Mouse (Mus musculus) forebrain, embryonic 15.5 days (tissue): ENCODE results near the gene Pid1. TPM values are rescaled to one million over a fixed set of nuclear protein-coding genes. Genes with fewer than 3 reads are reported as not detected.
"Not testable (repeated sequence)": the region's sequence is repeated elsewhere in the genome, so short reads cannot be mapped to it uniquely, and the experiment has no call there.

ENCODE experiments used
- ATAC-seq: fragments of 200-750 bp; cut with Nextera tagmentation; replicated peaks from 2 replicates; pipeline ENCODE4 v1.8.0; 2017; ENCODE audit warnings: mild to moderate bottlenecking, moderate TSS enrichment, moderate library complexity
- H3K27ac ChIP-seq: fragments of 300-500 bp; sonication (generic); replicated peaks from 2 replicates; pipeline ENCODE4 v1.5.1; 2015; ENCODE audit warnings: mild to moderate bottlenecking, inconsistent platforms
- H3K27me3 ChIP-seq: fragments of 300-500 bp; sonication (generic); 2 replicates; pipeline ENCODE4 v1.6.1; 2015; ENCODE audit warnings: inconsistent platforms
- H3K36me3 ChIP-seq: fragments of 300-500 bp; sonication (generic); 2 replicates; pipeline ENCODE4 v1.6.1; 2015; ENCODE audit warnings: mild to moderate bottlenecking, inconsistent platforms
- H3K4me1 ChIP-seq: fragments of 300-500 bp; sonication (generic); 2 replicates; pipeline ENCODE4 v1.6.1; 2015; ENCODE audit warnings: inconsistent platforms
- H3K4me2 ChIP-seq: fragments of 300-500 bp; sonication (generic); replicated peaks from 2 replicates; pipeline ENCODE4 v1.6.1; 2015; ENCODE audit warnings: mild to moderate bottlenecking, inconsistent platforms
- H3K4me3 ChIP-seq: fragments of 300-500 bp; sonication (generic); 2 replicates; pipeline ENCODE4 v1.5.1; 2015; ENCODE audit warnings: mild to moderate bottlenecking, inconsistent platforms
- H3K9ac ChIP-seq: fragments of 300-500 bp; sonication (generic); replicated peaks from 2 replicates; pipeline ENCODE4 v1.6.1; 2015; ENCODE audit warnings: mild to moderate bottlenecking, inconsistent platforms
- H3K9me3 ChIP-seq: fragments of 300-500 bp; sonication (generic); 2 replicates; pipeline ENCODE4 v1.6.1; 2016; ENCODE audit warnings: inconsistent platforms
- WGBS: fragments of 180-500 bp; shearing (Covaris S2); methylation state at CpG from one replicate; pipeline ENCODE4 v1.1.7; 2015; ENCODE audit warnings: mixed read lengths; 5-methylcytosine and 5-hydroxymethylcytosine counted together
- polyA plus RNA-seq: library from polyadenylated mRNA; unstranded; fragments of >200 nt; fragmentation: Nextera tagmentation; extraction: Ambion mirVana; gene quantifications from 2 replicates; pipeline ENCODE4 v1.2.1, GENCODE M21; 2015

Gene Pid1
- polyA plus RNA-seq, 1 experiment from 2014 or later: 64.0 TPM

- H3K4me1 ChIP-seq: no peaks in the 10 kb centered on the region
- 78% methylated on average over 3 of the region's 3 CpGs for WGBS
- no peak for ATAC-seq
- H3K4me3 ChIP-seq: no peak overlapping the region
- H3K9me3 ChIP-seq: no peaks in the 10 kb centered on the region
- no peak overlapping the region for H3K9ac ChIP-seq
- H3K27me3 ChIP-seq: no peaks in the 10 kb centered on the region
- H3K27ac ChIP-seq: no peak overlapping the region
- H3K4me2 ChIP-seq: no peak overlapping the region
- H3K36me3 ChIP-seq: no peaks in the 10 kb centered on the region
These were observed 16.0 kb downstream of the Pid1 start for GRCm38 (mm10) chr1:84347796-84348476.

DNA sequence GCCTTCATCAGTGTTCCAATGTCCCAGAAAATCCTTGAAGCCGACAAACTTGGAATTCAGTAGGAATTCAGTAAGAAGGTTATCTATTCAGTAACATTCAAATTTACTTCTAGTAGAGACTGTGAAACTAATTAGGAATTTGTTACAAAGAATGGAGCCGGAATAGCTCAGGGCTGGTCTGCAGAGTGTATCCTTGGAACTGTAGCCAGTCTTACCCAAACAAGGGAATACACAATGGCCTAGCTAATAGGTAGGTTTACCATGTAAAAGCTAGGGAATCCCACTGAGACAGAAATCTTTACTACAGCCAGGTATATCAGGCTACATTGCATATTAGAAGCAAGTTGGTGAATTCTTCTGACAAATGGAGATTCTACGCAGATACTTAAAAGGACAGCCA, 31.2 kb downstream of the Pid1 start:
- 36% methylated on average over 3 of the region's 3 CpGs for WGBS
- H3K4me1 ChIP-seq, H3K36me3 ChIP-seq, H3K9ac ChIP-seq, ATAC-seq, H3K27me3 ChIP-seq, H3K9me3 ChIP-seq, H3K27ac ChIP-seq, H3K4me3 ChIP-seq, H3K4me2 ChIP-seq: not testable (repeated sequence)

GRCm38 (mm10) chr1:84331861-84332260, 32.1 kb downstream of the Pid1 start:
- H3K4me2 ChIP-seq, H3K4me1 ChIP-seq, H3K27ac ChIP-seq, H3K9me3 ChIP-seq, H3K36me3 ChIP-seq, H3K27me3 ChIP-seq, H3K4me3 ChIP-seq, H3K9ac ChIP-seq, ATAC-seq: not testable (repeated sequence)
- WGBS: 92% methylated on average over 12 of the region's 12 CpGs

DNA sequence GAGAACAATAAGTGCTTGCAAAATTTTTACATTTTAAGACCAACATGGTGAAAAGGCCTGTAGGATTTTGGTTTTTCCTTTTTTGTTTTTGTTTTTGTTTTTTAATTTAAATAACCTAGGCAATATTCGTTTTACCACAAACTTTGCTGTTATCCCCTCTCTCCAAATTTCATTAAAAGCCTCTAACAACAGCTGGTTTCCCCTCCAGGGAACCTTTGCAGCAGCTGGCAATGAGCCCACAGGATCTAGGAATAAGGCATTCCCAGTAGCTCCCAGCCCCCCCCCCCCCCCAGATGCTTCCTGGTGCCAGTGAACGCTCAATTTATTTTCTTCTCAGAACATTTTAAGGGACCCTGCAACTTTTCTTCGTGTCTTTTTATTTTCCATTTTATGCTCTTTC, 38.7 kb downstream of the Pid1 start:
- H3K9me3 ChIP-seq: no peaks in the 10 kb centered on the region
- ATAC-seq: no peak
- no peaks in the 10 kb centered on the region for H3K36me3 ChIP-seq
- H3K9ac ChIP-seq: no peak overlapping the region
- WGBS: 21% methylated on average over 3 of the region's 3 CpGs
- H3K27me3 ChIP-seq: no peaks in the 10 kb centered on the region
- H3K27ac ChIP-seq: no peak overlapping the region
- H3K4me2 ChIP-seq: no peak overlapping the region
- no peaks in the 10 kb centered on the region for H3K4me1 ChIP-seq
- H3K4me3 ChIP-seq: no peak overlapping the region

DNA sequence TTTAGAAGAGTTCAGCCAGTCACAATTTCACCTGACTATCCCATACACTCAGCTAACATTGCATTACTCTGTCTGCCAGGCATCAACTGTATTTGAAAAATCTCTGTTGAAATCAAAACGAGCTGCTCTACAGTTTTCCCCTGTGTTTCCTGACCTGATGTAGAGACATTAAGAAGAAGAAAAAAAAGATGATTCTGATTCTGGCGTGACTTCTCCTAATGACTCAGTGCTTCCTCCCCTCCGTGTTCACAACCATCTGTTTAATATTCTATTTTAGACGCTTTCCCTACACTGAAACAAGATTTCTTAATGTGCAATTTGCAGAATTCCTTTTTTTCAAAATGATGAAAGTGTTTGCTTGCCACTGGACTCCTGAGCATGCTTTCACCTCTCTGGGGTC, 42.7 kb downstream of the Pid1 start:
- no peak for ATAC-seq
- no peaks in the 10 kb centered on the region for H3K9me3 ChIP-seq
- no peaks in the 10 kb centered on the region for H3K4me1 ChIP-seq
- no peak overlapping the region for H3K4me2 ChIP-seq
- no peaks in the 10 kb centered on the region for H3K27me3 ChIP-seq
- no peaks in the 10 kb centered on the region for H3K36me3 ChIP-seq
- no peak overlapping the region for H3K4me3 ChIP-seq
- H3K9ac ChIP-seq: no peak overlapping the region
- 72% methylated on average over 4 of the region's 4 CpGs for WGBS
- no peak overlapping the region for H3K27ac ChIP-seq

GRCm38 (mm10) chr1:84318569-84318968, 45.4 kb downstream of the Pid1 start:
- H3K4me2 ChIP-seq: no peak overlapping the region
- no peaks in the 10 kb centered on the region for H3K27me3 ChIP-seq
- H3K9ac ChIP-seq: no peak overlapping the region
- H3K9me3 ChIP-seq: no peaks in the 10 kb centered on the region
- no peak overlapping the region for H3K27ac ChIP-seq
- H3K36me3 ChIP-seq: no peaks in the 10 kb centered on the region
- H3K4me3 ChIP-seq: no peak overlapping the region
- 90% methylated on average over 1 of the region's 1 CpGs for WGBS
- no peaks in the 10 kb centered on the region for H3K4me1 ChIP-seq
- no peak for ATAC-seq

DNA sequence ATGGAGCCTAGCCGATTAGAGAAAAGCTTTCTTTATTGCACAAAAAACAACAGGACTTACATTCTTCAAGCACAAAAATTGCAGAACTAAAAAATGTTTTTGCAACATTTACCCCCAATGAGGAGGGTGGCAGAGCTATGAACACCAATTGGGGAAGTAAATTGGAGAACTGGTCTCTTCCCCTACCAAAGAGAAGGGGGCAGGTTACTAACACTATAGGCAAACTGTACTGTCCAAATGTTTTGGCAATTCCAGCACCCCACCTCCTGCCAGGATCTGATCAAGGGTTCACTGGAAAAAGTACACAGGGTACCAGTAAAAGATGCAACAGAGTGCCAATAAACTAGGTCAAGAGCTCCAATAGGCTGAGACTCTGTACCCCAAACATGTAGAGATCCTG, 46.2 kb downstream of the Pid1 start:
- Histone ChIP-seq H3K27ac (no peak overlapping the region), H3K36me3 (no peaks in the 10 kb centered on the region), H3K4me1 (no peaks in the 10 kb centered on the region), H3K27me3 (no peaks in the 10 kb centered on the region), H3K4me3 (no peak overlapping the region), H3K4me2 (no peak overlapping the region), H3K9me3 (no peaks in the 10 kb centered on the region), H3K9ac (no peak overlapping the region)
- ATAC-seq: no peak
- WGBS: 90% methylated on average over 1 of the region's 1 CpGs

GRCm38 (mm10) chr1:84309966-84310460, 54.0 kb downstream of the Pid1 start:
- Histone ChIP-seq H3K36me3 (no peaks in the 10 kb centered on the region), H3K27me3 (no peaks in the 10 kb centered on the region), H3K9ac (no peak overlapping the region), H3K4me3 (no peak overlapping the region), H3K9me3 (no peaks in the 10 kb centered on the region), H3K4me2 (no peak overlapping the region), H3K4me1 (no peaks in the 10 kb centered on the region), H3K27ac (no peak overlapping the region)
- 63% methylated on average over 2 of the region's 2 CpGs for WGBS
- ATAC-seq: no peak

DNA sequence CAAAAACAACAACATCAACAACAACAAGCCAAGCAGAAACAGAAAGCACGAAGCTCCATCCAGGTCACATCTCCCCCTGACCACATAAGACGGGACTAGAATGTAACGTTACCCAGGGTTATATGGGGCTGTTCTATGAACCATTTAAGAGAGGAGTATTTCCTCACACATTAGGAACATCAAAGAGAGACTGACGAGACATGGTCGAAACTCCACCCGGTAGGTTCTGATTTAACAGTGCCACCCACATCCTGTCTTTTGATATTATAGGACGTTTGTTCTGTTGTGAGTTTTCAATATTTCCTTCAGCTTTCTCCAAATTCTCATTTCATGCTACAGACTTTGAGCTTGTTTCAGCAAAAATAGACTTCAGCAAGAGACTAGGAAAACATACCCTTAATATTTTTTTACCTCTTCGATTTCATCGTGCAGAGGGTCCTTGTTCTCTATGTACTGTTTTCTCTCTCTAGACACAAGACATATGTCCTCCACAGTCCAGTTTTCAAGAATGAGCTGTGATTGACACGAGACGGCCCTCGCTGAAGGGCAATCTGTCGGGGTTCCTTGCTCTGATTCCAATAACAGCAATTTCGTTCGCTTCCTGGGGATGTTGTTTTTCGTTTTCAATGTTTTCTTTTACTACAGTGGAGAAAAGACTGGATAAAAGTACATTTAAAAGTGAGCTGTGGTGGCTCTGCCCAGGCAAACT, 58.1 kb downstream of the Pid1 start:
- no peaks in the 10 kb centered on the region for H3K27me3 ChIP-seq
- no peak for ATAC-seq
- H3K4me2 ChIP-seq: no peak overlapping the region
- no peaks in the 10 kb centered on the region for H3K9me3 ChIP-seq
- no peak overlapping the region for H3K9ac ChIP-seq
- H3K4me1 ChIP-seq: no peaks in the 10 kb centered on the region
- H3K36me3 ChIP-seq: no peaks in the 10 kb centered on the region
- H3K4me3 ChIP-seq: no peak overlapping the region
- no peak overlapping the region for H3K27ac ChIP-seq
- 83% methylated on average over 16 of the region's 16 CpGs for WGBS

DNA sequence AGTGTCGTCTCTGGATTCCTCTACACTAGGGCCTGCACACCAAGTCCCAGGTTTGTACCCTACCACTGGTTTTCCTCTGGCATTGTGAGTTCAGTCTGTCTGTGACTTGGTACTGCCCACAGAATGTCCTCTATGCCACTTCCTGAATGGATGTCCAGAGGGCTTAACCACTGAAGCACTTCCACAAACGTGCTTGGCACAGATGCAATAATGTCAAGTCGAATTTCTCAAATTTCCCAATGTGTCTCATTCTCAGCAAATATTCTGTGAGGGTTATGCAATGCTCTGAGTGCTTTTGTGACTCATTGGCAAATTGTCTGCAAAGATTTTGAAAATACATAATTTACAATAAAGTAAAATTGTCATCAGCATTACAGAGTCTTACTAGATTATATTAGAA, 61.2 kb downstream of the Pid1 start:
- H3K27ac ChIP-seq: no peak overlapping the region
- 81% methylated on average over 3 of the region's 3 CpGs for WGBS
- no peak overlapping the region for H3K4me3 ChIP-seq
- H3K36me3 ChIP-seq: no peaks in the 10 kb centered on the region
- H3K9ac ChIP-seq: no peak overlapping the region
- H3K4me2 ChIP-seq: no peak overlapping the region
- no peaks in the 10 kb centered on the region for H3K9me3 ChIP-seq
- H3K27me3 ChIP-seq: no peaks in the 10 kb centered on the region
- no peak for ATAC-seq
- H3K4me1 ChIP-seq: no peaks in the 10 kb centered on the region

GRCm38 (mm10) chr1:84299719-84300118, 64.3 kb downstream of the Pid1 start:
- Histone ChIP-seq H3K4me3 (no peak overlapping the region), H3K4me1 (no peaks in the 10 kb centered on the region), H3K27ac (no peak overlapping the region), H3K27me3 (no peaks in the 10 kb centered on the region), H3K9ac (no peak overlapping the region), H3K4me2 (no peak overlapping the region), H3K9me3 (no peaks in the 10 kb centered on the region), H3K36me3 (no peaks in the 10 kb centered on the region)
- 79% methylated on average over 1 of the region's 1 CpGs for WGBS
- ATAC-seq: no peak

DNA sequence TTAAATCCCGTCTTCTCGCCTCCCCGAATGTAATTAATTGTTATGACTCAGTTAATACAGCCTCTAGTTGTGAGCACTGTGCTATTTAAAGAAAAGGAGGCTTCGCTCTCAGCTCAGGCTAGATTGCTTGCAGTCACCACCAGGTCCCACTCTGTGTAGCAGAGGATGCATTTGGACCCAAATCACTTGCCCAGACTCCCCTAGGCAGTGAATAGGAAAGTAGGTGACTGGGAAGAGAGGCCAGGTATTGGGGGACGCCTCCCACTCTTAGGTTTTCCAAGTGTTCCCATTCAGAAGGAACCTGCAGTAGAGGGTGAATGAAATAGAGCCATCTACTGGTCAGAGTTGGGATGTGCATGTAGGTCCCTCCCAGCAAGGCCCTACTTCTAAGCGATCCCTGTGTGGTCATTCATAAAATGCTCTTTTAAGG, 77.3 kb downstream of the Pid1 start:
- ATAC-seq: peak; percentile 62
- peaks cover 6% of the 10 kb centered on the region; the same call in 1 of the 2 replicates for H3K27me3 ChIP-seq
- no peaks in the 10 kb centered on the region for H3K36me3 ChIP-seq
- no peak overlapping the region for H3K9ac ChIP-seq
- no peaks in the 10 kb centered on the region for H3K9me3 ChIP-seq
- H3K4me1 ChIP-seq: peaks cover 21% of the 10 kb centered on the region
- no peak overlapping the region for H3K4me2 ChIP-seq
- H3K27ac ChIP-seq: no peak overlapping the region
- no peak overlapping the region for H3K4me3 ChIP-seq
- 16% methylated on average over 6 of the region's 6 CpGs for WGBS
